Mouse (Mus musculus): ENCODE measurements at regions not wholly inside any gene's neighbourhood (a gene's known extent, or its start where the extent isn't known, plus 50 kb on each side); places are given as distances from the start of the nearest gene placed in this dataset.

DNA sequence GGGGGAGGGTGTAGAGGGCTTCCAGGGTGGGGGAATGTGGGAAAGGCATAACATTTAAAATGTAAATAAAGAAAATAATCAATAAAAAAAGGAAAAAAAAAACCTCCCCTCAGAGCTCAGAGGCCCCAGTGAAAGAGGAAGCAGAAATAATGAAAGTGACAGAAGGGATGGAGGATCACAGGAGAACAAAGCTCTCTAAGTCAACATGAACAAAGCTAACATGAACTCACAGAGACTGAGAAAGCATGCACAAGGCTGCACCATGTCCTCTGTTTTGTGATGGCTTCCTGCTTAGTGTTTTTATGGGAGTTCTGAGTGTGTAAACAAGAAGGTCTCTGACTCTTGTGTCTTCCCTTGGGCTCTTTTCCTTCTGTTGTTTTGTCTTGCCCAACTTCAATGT is 136.6 kb upstream of the Veph1 start:
- no peak for DNase-seq (ENCODE audit: low spot score in 2 of 2)

DNA sequence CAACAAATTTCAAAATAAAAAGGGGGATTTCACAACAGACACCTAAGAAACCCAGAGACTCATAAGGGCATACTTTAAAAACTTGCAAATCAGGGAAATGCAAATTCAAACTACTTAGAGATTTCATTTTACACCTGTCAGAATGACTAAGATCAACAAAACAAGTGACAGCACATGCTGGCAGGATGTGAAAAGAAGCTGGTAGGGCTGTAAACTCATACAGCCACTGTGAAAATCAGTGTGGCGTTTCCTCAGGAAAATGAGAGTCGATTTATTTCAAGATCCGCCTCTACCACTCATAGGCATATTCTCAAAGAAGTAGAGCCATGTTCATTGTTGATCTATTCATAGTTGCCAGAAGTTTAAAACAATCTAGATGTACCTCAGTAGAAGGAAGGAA is 133.6 kb upstream of the Veph1 start:
- DNase-seq (ENCODE audit: low spot score in 2 of 2), result no peak

DNA sequence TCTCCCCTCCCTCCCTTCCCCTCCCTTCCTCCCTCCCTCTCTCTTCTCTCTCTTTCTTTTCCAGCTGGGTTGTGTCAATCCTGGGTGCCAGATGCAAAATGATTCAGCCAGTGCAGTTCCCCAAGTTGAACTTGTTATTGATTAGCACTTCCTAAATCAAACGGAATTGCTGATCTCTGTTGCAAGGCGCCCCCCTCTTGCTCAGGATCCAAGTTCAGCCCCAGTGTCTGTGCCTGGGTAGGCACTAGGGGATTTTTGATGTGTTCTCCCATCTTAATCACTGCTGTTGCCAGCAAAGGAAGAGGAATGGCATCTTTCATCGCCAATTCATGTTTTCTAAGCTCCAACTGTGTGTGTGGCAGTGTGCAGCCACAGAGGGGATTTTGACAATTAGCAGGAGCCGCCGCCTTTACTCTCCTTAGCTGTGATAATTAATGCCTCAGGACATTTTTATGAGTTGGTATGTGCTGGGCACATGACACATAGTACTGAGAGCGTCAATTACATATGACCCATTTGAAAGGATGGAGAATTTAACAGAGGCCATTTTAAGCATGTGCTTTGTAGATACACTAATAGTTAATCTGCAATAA is 125.9 kb upstream of the Veph1 start:
- DNase-seq (ENCODE audit: low spot score in 2 of 2), result no peak

DNA sequence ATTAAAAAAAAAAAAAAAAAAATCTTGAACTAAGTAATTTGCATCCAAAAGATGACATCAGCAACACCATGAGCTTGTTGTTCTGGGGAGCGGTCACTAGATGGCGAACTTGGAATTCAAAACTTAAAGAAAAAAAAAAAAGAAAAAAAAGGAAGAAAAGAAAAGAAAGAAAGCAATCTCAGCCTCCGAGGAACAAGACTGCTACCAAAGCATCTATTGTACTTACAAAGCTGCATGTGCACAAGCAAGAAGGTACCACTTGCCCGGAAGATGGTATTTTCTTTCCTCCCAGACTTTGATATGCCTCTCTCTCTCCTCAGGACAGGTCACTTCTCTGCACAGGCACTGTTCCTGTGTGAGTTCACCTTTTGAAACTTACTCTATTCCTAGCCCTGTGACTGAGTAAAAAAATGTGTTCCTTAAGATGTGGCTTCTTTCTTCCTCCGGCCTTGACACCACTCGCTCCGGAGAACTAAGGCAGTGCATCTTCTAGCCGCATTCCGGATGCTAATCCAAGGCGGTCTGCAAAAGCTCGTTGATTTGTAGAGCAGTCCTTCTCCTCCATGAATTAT is 114.2 kb upstream of the Veph1 start:
- peak; percentile 26 to 36 for DNase-seq (ENCODE audit: low spot score in 2 of 2)

DNA sequence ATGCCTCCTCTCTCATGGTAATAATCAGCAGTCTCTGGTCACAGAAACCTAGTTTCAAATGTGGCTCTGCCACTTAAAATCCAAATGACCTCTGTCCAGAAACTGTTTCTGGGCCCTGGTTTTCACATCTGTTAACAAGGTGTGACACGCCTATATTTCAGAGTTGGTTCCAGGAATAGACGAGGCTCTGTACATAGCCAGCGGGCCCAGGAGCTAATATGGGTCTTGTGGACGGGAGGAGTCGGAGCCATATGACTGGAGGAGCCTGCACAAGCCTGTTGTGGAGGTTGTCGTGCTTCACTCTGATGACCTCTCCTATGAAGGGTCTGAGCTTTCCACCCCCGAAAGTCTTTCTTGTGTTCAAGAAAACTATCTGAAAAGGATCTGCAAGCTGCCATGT is 112.2 kb upstream of the Veph1 start:
- DNase-seq (ENCODE audit: low spot score in 2 of 2), result no peak

DNA sequence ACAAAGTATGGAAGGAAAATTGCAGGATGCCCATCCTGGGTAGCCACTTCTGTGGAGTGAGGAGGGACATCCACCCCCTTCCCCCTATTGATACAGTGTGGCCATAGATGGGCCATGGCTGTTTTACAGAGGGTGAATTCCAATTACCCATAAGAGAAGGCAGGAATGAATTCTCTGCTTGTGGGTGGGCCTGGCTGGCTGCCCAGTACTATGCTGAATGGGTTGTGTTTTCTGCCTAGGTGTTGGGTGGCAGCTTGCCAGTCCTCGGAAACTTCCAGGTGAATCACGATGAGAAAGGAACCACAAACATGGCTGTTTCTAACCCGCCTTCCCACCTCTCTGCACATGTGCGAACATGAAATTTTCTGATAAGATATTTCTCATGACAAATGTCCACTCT is 109.0 kb upstream of the Veph1 start:
- no peak for DNase-seq (ENCODE audit: low spot score in 2 of 2)

DNA sequence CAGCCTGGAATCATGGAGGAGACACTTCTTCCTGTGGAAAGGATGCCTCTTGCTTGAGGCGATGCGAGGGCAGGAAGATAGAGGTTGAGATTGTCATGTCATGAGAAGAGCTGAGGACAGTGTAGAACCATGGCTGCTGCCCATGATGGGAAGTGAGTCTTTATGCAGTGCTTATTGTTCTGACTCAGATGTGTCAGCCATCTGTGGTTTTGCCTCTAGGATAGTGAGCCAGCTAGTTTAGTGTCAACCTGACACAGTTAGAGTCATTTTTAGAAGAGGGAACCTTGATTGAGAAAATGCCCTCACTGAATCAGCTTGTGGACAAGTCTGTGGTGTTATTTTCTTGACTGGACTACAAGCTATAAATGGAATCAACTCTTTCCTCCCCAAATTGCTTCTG is 107.1 kb upstream of the Veph1 start:
- DNase-seq (ENCODE audit: low spot score in 2 of 2), result no peak

DNA sequence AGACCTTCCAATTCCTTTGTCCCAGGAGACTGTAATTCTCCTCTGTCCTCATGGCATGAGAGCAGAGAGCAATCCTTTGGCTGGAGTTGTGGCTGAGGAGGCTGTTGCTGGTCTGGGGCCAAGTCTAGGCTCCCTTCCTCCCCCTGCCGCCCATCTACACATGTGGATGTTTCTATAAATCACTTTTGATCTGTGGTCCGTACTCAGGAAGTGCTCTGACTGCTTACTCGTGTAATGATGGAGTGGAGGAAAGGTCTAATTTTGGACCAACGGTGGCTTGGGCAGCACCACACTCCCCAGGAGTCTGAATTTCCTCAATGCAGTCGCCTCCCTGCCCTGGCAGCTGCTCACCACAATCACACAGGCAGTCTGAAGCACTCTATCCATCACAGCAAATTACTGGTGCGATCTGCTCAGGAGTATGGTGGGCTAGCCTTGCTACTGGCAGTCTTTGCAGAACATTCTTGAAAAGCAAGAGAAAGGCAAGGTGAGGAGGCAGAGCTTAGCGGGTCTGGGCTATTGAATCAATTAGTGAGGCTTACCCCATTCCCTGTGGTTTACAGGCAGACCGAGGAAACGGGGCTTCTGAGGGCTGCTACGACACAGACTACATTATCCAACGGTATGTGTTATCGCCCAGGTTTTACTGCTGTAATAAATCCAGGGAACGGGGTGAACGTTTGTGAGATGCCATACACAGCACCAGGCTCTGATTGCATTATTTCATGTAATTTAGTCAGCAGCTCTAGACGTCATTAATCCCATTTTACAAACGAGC is 104.3 kb upstream of the Veph1 start:
- DNase-seq (ENCODE audit: low spot score in 2 of 2), result no peak

DNA sequence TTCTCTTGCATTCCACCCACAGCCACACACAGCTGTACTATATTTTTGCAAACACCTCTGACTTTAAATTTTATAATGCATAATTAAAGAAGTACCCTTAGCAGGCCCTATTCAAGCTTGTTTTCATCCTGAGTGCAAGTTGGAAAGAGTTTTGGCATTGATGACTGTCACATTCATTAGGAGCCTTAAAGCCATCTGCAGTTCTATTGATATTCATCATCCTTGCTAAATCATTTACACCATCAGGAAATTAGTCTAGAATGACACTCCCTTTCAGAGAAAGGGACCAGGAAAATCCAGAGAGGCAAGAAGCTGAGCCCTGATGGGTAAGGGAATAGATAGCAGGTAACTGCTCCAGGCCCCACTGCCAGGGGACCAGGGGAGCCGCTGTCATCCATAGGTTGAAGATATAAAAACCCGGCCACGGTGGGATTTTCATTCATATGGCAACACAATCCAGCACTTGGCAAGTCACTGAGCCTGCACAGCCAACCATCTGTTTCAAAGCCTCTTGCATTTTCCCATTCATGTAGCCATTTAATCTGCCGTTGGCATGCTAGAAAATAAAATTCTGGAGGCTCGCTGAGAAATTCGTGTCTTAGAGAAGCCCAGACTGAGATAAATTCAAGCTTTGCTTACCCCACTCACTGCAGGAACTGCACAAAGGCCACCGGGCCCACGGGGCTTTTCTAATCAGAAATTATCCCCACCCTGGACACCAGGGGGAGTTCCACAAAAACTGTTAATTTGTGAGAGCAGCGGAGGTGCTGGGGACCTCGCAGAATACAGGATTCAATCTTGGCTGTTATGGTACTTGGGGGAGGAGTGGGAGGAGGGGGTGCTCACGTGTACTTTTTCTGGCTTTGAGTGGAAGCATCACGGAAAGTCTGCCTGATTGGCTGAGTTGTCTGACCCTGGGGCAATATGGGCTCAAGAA is 101.8 kb upstream of the Veph1 start:
- peak; percentile 7 to 16 for DNase-seq (ENCODE audit: low spot score in 2 of 2)

DNA sequence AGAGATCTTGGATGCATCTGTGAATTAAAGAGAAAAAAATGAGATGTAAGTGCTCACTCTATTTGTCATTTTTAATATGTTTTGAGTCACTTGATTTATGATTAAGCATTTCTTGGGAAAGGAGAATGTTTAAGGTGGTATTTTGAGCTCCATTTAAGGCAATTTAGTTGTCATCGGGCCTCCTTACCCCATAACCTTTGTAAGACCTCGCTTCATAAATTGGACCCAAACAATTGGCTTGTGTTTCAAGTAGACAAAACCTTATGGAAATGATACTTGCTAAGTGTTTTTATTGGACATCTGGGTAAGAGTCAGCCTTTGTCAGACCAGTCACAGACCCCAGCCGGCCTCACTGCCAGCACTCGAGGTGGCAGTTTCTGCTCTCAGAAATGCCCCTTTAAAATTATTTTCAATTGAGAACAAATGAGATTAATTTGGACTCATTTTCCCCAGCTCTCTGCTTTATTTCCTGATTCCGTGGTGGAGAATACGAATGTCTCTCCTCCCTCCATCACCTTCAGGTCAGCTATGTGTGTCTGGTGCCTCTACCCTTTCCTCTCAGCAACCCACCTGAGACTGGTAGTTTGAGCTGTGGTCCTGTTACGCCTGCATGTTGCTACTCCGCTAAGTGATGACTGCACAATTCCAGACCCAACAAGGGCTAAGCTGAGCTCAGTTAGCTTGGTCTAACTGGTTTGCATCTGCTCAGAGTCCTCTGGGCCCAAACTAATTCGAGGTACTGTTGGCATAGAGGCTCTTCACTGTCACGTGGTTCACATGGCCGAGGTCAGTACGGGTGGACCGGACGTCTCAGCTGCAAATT is 78.7 kb upstream of the Veph1 start:
- DNase-seq (ENCODE audit: low spot score in 2 of 2), result no peak

DNA sequence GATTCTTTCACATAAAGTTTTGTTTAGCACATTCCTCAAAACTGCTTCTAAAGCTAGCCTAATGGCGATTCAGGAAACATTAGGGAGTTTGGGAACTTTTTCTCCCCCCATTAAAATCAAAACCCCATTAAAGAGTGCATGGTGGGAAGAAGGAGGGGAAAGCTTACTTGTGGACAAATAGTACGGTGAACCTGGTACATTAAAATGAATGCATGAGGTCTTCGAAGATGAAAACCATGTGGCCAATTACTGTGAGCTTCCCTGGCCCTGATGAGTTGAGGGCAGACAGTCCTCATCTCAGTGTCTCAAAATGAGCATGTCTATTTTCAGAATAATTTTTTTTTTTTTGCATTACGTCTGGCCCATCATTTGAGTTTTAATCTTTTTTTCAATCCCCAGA is 78.0 kb upstream of the Veph1 start:
- no peak for DNase-seq (ENCODE audit: low spot score in 2 of 2)

DNA sequence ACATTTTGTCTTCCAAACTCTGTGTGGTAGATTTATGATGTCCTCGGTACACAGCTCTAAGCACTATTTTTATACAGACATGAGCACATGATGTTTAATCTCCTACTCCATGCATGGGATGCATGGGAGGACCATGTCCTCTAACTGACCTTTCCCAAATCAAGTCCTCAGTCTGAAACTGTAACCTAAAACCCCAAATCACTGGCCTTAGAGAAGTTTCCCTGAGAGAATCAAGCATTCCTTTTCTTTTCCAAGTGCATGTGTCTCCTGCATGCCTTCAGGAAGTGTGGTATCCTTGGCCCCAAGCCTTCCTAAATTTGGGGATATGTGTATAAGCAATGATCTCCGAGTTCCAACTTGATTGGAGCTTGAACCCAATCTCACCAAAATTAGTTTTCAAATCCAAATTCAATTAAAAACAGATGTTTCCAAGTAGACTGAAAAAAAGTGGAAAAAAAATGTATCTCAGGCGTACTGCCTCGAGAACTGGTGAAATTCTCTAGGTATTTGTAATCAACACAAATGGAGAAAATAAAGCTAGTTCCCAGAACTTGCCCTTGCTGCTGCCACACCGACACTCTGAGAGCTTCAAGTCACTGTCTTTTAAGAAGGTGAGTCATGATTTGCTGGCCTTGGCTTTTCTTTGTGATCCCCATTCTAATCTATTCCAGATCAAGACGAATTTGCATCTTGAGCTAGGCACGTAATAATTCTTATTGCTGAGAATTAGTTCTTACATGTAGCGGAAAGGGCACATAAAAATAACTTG is 77.4 kb upstream of the Veph1 start:
- no peak for DNase-seq (ENCODE audit: low spot score in 2 of 2)
